Mouse (Mus musculus) c-Kit-positive CD71-positive TER-119-positive erythroid progenitor cells, embryonic 14.5 days (primary cell): ENCODE data around the gene Tifa.

Source experiments
- DNase-seq: peaks from one replicate; pipeline ENCODE4 v3.0.0-alpha.2; 2013; ENCODE audit warnings: low spot score

Tifa gene

GRCm38 (mm10) chr3:127868880-127869279 lies 79.3 kb downstream of the Tifa start:
- DNase-seq, result no peak

DNA sequence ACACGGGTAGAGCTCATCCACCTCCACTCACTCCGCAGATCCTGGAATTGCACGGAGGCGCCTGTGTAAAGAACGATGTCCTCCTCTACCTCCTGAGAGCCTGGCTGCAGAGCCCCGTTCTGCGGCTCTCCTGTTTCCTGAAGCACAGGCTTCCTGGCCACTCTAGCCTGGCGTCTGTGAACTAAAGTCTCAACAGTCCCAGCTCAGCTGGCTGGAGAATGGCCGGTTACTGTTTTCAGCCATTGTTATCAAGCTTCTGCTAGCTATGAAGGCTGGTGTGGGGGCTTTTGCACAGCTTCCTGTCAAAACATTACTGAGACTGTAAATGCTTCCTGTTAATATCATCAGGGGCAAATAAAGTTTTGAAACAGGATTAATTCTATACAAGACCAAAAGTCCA lies 82.0 kb downstream of the Tifa start:
- DNase-seq, result no peak

- DNase-seq, result no peak
These were observed 84.8 kb downstream of the Tifa start for GRCm38 (mm10) chr3:127874254-127874883.

DNA sequence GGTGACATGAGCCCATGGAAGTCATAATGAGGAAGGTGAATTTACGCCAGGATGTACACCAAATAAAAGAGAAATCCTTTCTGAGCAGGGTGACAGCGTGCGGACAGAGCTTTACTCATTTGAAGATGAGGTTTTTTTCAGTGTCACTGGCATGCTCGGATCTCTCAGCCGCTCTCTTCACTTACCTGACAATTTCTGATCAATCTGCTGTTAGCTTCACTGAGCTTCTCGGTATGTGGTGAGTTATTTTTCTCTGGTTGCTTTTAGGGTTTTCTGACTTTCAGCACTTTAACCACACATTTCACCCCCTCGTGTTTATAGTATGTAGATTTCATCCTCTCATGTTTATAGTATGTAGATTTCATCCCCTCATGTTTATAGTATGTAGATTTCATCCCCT lies 85.5 kb downstream of the Tifa start:
- DNase-seq, result no peak

- DNase-seq, result no peak
These were observed 85.9 kb downstream of the Tifa start for GRCm38 (mm10) chr3:127875509-127875908.

DNA sequence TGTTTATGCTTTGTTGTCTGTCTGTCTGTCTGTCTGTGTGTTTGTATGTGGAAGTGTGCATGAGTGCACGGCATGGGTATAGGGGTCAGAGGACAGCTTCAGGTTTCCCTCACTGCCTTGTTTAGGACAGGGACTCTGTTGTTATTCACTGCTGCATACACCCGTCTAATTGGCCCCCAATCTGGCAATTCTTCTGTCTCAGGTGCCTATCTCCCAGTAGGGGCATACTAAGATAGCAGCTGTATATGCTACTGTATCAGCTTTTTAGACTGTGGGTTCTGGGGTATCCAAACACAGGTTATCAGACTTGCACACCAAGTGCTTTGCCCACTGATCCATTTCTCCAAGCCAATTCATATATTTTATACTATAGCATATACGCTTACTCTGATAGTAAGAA lies 90.4 kb downstream of the Tifa start:
- DNase-seq, result no peak

DNA sequence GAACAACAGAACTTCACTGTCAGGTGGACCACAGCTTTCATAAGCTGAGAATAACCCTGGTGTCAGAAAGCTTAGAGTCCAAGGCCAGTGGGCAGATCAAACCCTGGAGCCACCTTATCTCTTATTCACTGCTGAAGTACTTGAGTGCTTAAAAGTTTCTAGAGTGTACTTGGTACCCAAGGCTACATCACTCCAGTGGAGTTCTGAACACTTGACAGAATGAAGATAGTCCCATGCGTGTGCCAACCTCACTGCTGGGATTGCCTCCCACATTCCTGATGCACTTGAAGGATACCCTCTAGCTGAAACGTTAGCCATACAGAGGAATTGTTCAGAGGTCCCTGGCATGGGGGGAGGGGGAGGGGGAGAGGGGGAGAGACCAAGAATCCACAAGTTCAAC lies 92.1 kb downstream of the Tifa start:
- no peak for DNase-seq
